Mouse (Mus musculus) midbrain, embryonic 15.5 days (tissue): ENCODE results near the gene 3110082I17Rik. TPM values are rescaled to one million over a fixed set of nuclear protein-coding genes. Genes with fewer than 3 reads are reported as not detected.

Experiments used
- ATAC-seq: fragments of 200-750 bp; cut with Nextera tagmentation; replicated peaks from 2 replicates; pipeline ENCODE4 v1.8.0; 2017; ENCODE audit warnings: moderate TSS enrichment
- H3K27ac ChIP-seq: fragments of 300-500 bp; sonication (generic); 2 replicates; pipeline ENCODE4 v1.5.1; 2015; ENCODE audit warnings: mild to moderate bottlenecking, inconsistent platforms
- H3K27me3 ChIP-seq: fragments of 300-500 bp; sonication (generic); replicated peaks from 2 replicates; pipeline ENCODE4 v1.6.1; 2015; ENCODE audit warnings: inconsistent platforms
- H3K36me3 ChIP-seq: fragments of 300-500 bp; sonication (generic); replicated peaks from 2 replicates; pipeline ENCODE4 v1.6.1; 2015; ENCODE audit warnings: inconsistent platforms
- H3K4me1 ChIP-seq: fragments of 300-500 bp; sonication (generic); 2 replicates; pipeline ENCODE4 v1.6.1; 2015; ENCODE audit warnings: inconsistent platforms
- H3K4me2 ChIP-seq: fragments of 300-500 bp; sonication (generic); 2 replicates; pipeline ENCODE4 v1.6.1; 2015; ENCODE audit warnings: inconsistent platforms, mild to moderate bottlenecking, moderate library complexity
- H3K4me3 ChIP-seq: fragments of 300-500 bp; sonication (generic); 2 replicates; pipeline ENCODE4 v1.5.1; 2015; ENCODE audit warnings: mild to moderate bottlenecking, inconsistent platforms
- H3K9ac ChIP-seq: fragments of 300-500 bp; sonication (generic); 2 replicates; pipeline ENCODE4 v1.6.1; 2015; ENCODE audit warnings: mild to moderate bottlenecking, inconsistent platforms
- H3K9me3 ChIP-seq: fragments of 300-500 bp; sonication (generic); 2 replicates; pipeline ENCODE4 v1.6.1; 2016; ENCODE audit warnings: inconsistent platforms
- WGBS: fragments of 180-500 bp; shearing (Covaris S2); methylation state at CpG from one replicate; pipeline ENCODE4 v1.1.7; 2015; ENCODE audit warnings: mixed read lengths; 5-methylcytosine and 5-hydroxymethylcytosine counted together
- polyA plus RNA-seq: library from polyadenylated mRNA; unstranded; fragments of >200 nt; fragmentation: Nextera tagmentation; extraction: Ambion mirVana; gene quantifications from 2 replicates; pipeline ENCODE4 v1.2.1, GENCODE M21; 2015

Gene 3110082I17Rik
- polyA plus RNA-seq = 16.7 and 17.9 TPM in 2 replicates

- H3K4me2 ChIP-seq = peak within 1 kb of the TSS; percentile 79
- no peaks in the 10 kb centered on the region for H3K9me3 ChIP-seq
- H3K36me3 ChIP-seq = no peaks in the 10 kb centered on the region
- no peak within 1 kb of the TSS for H3K27ac ChIP-seq
- WGBS = 3% methylated on average over 42 of the region's 42 CpGs
- peaks cover 15% of the 10 kb centered on the region for H3K4me1 ChIP-seq
- ATAC-seq = peak; percentile 99
- H3K27me3 ChIP-seq = no peaks in the 10 kb centered on the region
- H3K4me3 ChIP-seq = peak within 1 kb of the TSS; percentile 81
- peak within 1 kb of the TSS; percentile 57 for H3K9ac ChIP-seq
Observed at GRCm38 (mm10) chr5:139460384-139461067, at the start of gene 3110082I17Rik. Gene 3110082I17Rik, minus strand, starts transcription at chr5:139460527.

- Histone ChIP-seq H3K4me1 (no peaks in the 10 kb centered on the region), H3K4me2 (no peak overlapping the region), H3K9me3 (no peaks in the 10 kb centered on the region), H3K9ac (no peak overlapping the region), H3K36me3 (no peaks in the 10 kb centered on the region), H3K4me3 (no peak overlapping the region), H3K27me3 (peaks cover 7% of the 10 kb centered on the region), H3K27ac (no peak overlapping the region)
- no peak for ATAC-seq
- 22% methylated on average over 5 of the region's 5 CpGs for WGBS
Observed at GRCm38 (mm10) chr5:139506207-139506606, 45.9 kb upstream of the 3110082I17Rik start.

GRCm38 (mm10) chr5:139505073-139505606 is 44.8 kb upstream of the 3110082I17Rik start:
- no peak for ATAC-seq
- no peaks in the 10 kb centered on the region for H3K4me1 ChIP-seq
- no peak overlapping the region for H3K27ac ChIP-seq
- H3K36me3 ChIP-seq = no peaks in the 10 kb centered on the region
- 6% methylated on average over 12 of the region's 14 CpGs for WGBS
- H3K27me3 ChIP-seq = no peaks in the 10 kb centered on the region; the same call in none of the 2 replicates
- no peak overlapping the region for H3K4me3 ChIP-seq
- H3K9me3 ChIP-seq = no peaks in the 10 kb centered on the region
- H3K4me2 ChIP-seq = no peak overlapping the region
- no peak overlapping the region for H3K9ac ChIP-seq

- H3K4me2 ChIP-seq = no peak overlapping the region
- no peaks in the 10 kb centered on the region for H3K9me3 ChIP-seq
- WGBS = 72% methylated on average over 14 of the region's 14 CpGs
- no peaks in the 10 kb centered on the region for H3K4me1 ChIP-seq
- no peak overlapping the region for H3K9ac ChIP-seq
- no peaks in the 10 kb centered on the region for H3K36me3 ChIP-seq
- H3K4me3 ChIP-seq = no peak overlapping the region
- H3K27ac ChIP-seq = no peak overlapping the region
- ATAC-seq = no peak
- no peaks in the 10 kb centered on the region for H3K27me3 ChIP-seq
Observed at GRCm38 (mm10) chr5:139502281-139502680, 42.0 kb upstream of the 3110082I17Rik start.

- Histone ChIP-seq H3K9me3 (no peaks in the 10 kb centered on the region), H3K4me2 (no peak overlapping the region), H3K9ac (no peak overlapping the region), H3K4me1 (no peaks in the 10 kb centered on the region), H3K27ac (no peak overlapping the region), H3K36me3 (no peaks in the 10 kb centered on the region), H3K27me3 (no peaks in the 10 kb centered on the region), H3K4me3 (no peak overlapping the region)
- WGBS = 78% methylated on average over 5 of the region's 5 CpGs
- ATAC-seq = no peak
Observed at GRCm38 (mm10) chr5:139498791-139499190, 38.5 kb upstream of the 3110082I17Rik start.

- no peak overlapping the region for H3K27ac ChIP-seq
- no peak for ATAC-seq
Observed at GRCm38 (mm10) chr5:139496939-139497338, 36.6 kb upstream of the 3110082I17Rik start.

GRCm38 (mm10) chr5:139495019-139495669 is 34.8 kb upstream of the 3110082I17Rik start:
- H3K27me3 ChIP-seq = 0 out of 2 replicates have a peak, but pooled peaks cover 3% of the 10 kb centered on the region
- H3K27ac ChIP-seq = no peak overlapping the region
- no peaks in the 10 kb centered on the region for H3K4me1 ChIP-seq
- no peak overlapping the region for H3K4me3 ChIP-seq
- H3K36me3 ChIP-seq = no peaks in the 10 kb centered on the region
- no peak overlapping the region for H3K4me2 ChIP-seq
- ATAC-seq = no peak
- 69% methylated on average over 22 of the region's 22 CpGs for WGBS
- H3K9me3 ChIP-seq = no peaks in the 10 kb centered on the region
- H3K9ac ChIP-seq = no peak overlapping the region

More at GRCm38 (mm10) chr5:139496939-139497338, 36.6 kb upstream of the 3110082I17Rik start:
- no peak overlapping the region for H3K4me3 ChIP-seq
- no peak overlapping the region for H3K4me2 ChIP-seq
- H3K27me3 ChIP-seq = no peaks in the 10 kb centered on the region
- no peaks in the 10 kb centered on the region for H3K4me1 ChIP-seq
- H3K9ac ChIP-seq = no peak overlapping the region
- no peaks in the 10 kb centered on the region for H3K9me3 ChIP-seq
- H3K36me3 ChIP-seq = no peaks in the 10 kb centered on the region
- WGBS = 53% methylated on average over 5 of the region's 5 CpGs

- WGBS = 74% methylated on average over 4 of the region's 5 CpGs
- no peak for ATAC-seq
- Histone ChIP-seq H3K27me3 (0 out of 2 replicates have a peak, but pooled peaks cover 3% of the 10 kb centered on the region), H3K9me3 (no peaks in the 10 kb centered on the region), H3K4me3 (no peak overlapping the region), H3K9ac (no peak overlapping the region), H3K36me3 (no peaks in the 10 kb centered on the region), H3K27ac (no peak overlapping the region), H3K4me1 (no peaks in the 10 kb centered on the region), H3K4me2 (no peak overlapping the region)
Observed at GRCm38 (mm10) chr5:139493690-139494089, 33.4 kb upstream of the 3110082I17Rik start.

GRCm38 (mm10) chr5:139491348-139491747 is 31.0 kb upstream of the 3110082I17Rik start:
- H3K4me3 ChIP-seq = no peak overlapping the region
- H3K27me3 ChIP-seq = 0 out of 2 replicates have a peak, but pooled peaks cover 3% of the 10 kb centered on the region
- no peak for ATAC-seq
- no peaks in the 10 kb centered on the region for H3K36me3 ChIP-seq
- H3K9ac ChIP-seq = no peak overlapping the region
- no peaks in the 10 kb centered on the region for H3K9me3 ChIP-seq
- H3K4me1 ChIP-seq = no peaks in the 10 kb centered on the region
- no peak overlapping the region for H3K4me2 ChIP-seq
- WGBS = 41% methylated on average over 8 of the region's 8 CpGs
- no peak overlapping the region for H3K27ac ChIP-seq

GRCm38 (mm10) chr5:139490131-139490530 is 29.8 kb upstream of the 3110082I17Rik start:
- H3K9ac ChIP-seq = no peak overlapping the region
- 71% methylated on average over 11 of the region's 11 CpGs for WGBS

GRCm38 (mm10) chr5:139484185-139484814 is 24.0 kb upstream of the 3110082I17Rik start, which contains the start of gene Zfand2a:
Gene Zfand2a, minus strand, starts transcription at chr5:139484549.
- peaks cover 16% of the 10 kb centered on the region for H3K4me1 ChIP-seq
- H3K4me2 ChIP-seq = peak within 1 kb of the TSS; percentile 69
- peak within 1 kb of the TSS; percentile 79 for H3K9ac ChIP-seq
- under 1% methylated on average over 42 of the region's 42 CpGs for WGBS
- peak; percentile 97 for ATAC-seq
- no peaks in the 10 kb centered on the region for H3K27me3 ChIP-seq
- peaks cover 13% of the 10 kb centered on the region; the same call in 1 of the 2 replicates for H3K36me3 ChIP-seq
- peak within 1 kb of the TSS; percentile 71 for H3K27ac ChIP-seq
- no peaks in the 10 kb centered on the region for H3K9me3 ChIP-seq
- H3K4me3 ChIP-seq = peak within 1 kb of the TSS; percentile 86

More at GRCm38 (mm10) chr5:139490131-139490530, 29.8 kb upstream of the 3110082I17Rik start:
- no peak for ATAC-seq
- no peak overlapping the region for H3K4me3 ChIP-seq
- no peak overlapping the region for H3K4me2 ChIP-seq
- H3K4me1 ChIP-seq = no peaks in the 10 kb centered on the region
- 0 out of 2 replicates have a peak, but pooled peaks cover 3% of the 10 kb centered on the region for H3K27me3 ChIP-seq
- H3K36me3 ChIP-seq = no peaks in the 10 kb centered on the region
- no peaks in the 10 kb centered on the region for H3K9me3 ChIP-seq
- H3K27ac ChIP-seq = no peak overlapping the region
